Mouse (Mus musculus): Measurements from ENCODE around the gene Ptpn3.

Gene Ptpn3

GRCm38 (mm10) chr4:57172861-57173260 is 128.8 kb downstream of the Ptpn3 start:
- DNase-seq (ENCODE audit: low read depth in 2 of 2, low spot score in 2 of 2): no peak

- DNase-seq (ENCODE audit: low read depth in 2 of 2, low spot score in 2 of 2): no peak
These were observed 129.8 kb downstream of the Ptpn3 start for GRCm38 (mm10) chr4:57171817-57172216.

- no peak for DNase-seq (ENCODE audit: low read depth in 2 of 2, low spot score in 2 of 2)
These were observed 133.0 kb downstream of the Ptpn3 start for GRCm38 (mm10) chr4:57168680-57169079.

GRCm38 (mm10) chr4:57168277-57168676 is 133.4 kb downstream of the Ptpn3 start:
- no peak for DNase-seq (ENCODE audit: low read depth in 2 of 2, low spot score in 2 of 2)

- no peak for DNase-seq (ENCODE audit: low read depth in 2 of 2, low spot score in 2 of 2)
These were observed 134.4 kb downstream of the Ptpn3 start for GRCm38 (mm10) chr4:57166922-57167870.

- no peak for DNase-seq (ENCODE audit: low read depth in 2 of 2, low spot score in 2 of 2)
These were observed 136.0 kb downstream of the Ptpn3 start for GRCm38 (mm10) chr4:57165654-57166053.

GRCm38 (mm10) chr4:57164578-57165210 is 136.9 kb downstream of the Ptpn3 start:
- DNase-seq (ENCODE audit: low read depth in 2 of 2, low spot score in 2 of 2): no peak

- no peak for DNase-seq (ENCODE audit: low read depth in 2 of 2, low spot score in 2 of 2)
These were observed 138.6 kb downstream of the Ptpn3 start for GRCm38 (mm10) chr4:57162789-57163722.

- DNase-seq (ENCODE audit: low read depth in 2 of 2, low spot score in 2 of 2): no peak
These were observed 141.1 kb downstream of the Ptpn3 start for GRCm38 (mm10) chr4:57160571-57160970.

GRCm38 (mm10) chr4:57156549-57157169 is 145.0 kb downstream of the Ptpn3 start:
- DNase-seq (ENCODE audit: low read depth in 2 of 2, low spot score in 2 of 2): no peak

GRCm38 (mm10) chr4:57153838-57154237 is 147.8 kb downstream of the Ptpn3 start:
- DNase-seq (ENCODE audit: low read depth in 2 of 2, low spot score in 2 of 2): no peak

GRCm38 (mm10) chr4:57153068-57153835 is 148.4 kb downstream of the Ptpn3 start:
- no peak for DNase-seq (ENCODE audit: low read depth in 2 of 2, low spot score in 2 of 2)

GRCm38 (mm10) chr4:57148182-57148581 is 153.5 kb downstream of the Ptpn3 start:
- no peak for DNase-seq (ENCODE audit: low read depth in 2 of 2, low spot score in 2 of 2)

- peak; percentile 47 to 58 for DNase-seq (ENCODE audit: low read depth in 2 of 2, low spot score in 2 of 2)
These were observed 158.4 kb downstream of the Ptpn3 start, which contains the start of gene Epb41l4b for GRCm38 (mm10) chr4:57143026-57143937. Epb41l4b (minus strand) TSS chr4:57143437.

- DNase-seq (ENCODE audit: low read depth in 2 of 2, low spot score in 2 of 2): no peak
These were observed 159.1 kb downstream of the Ptpn3 start for GRCm38 (mm10) chr4:57142374-57143025.

- DNase-seq (ENCODE audit: low read depth in 2 of 2, low spot score in 2 of 2): no peak
These were observed 159.7 kb downstream of the Ptpn3 start for GRCm38 (mm10) chr4:57141908-57142361.

- no peak for DNase-seq (ENCODE audit: low read depth in 2 of 2, low spot score in 2 of 2)
These were observed 160.5 kb downstream of the Ptpn3 start for GRCm38 (mm10) chr4:57140992-57141717.
